Mouse (Mus musculus): ENCODE data around the gene Bhlhe40. TPM values are rescaled to one million over a fixed set of nuclear protein-coding genes. Genes with fewer than 3 reads are reported as not detected.

The Bhlhe40 gene
- total RNA-seq, 2 experiments from 2014 or later = 2.9 to 8.6 TPM

- ATAC-seq (replicated peaks; ENCODE audit: low FRiP score, poor library complexity, severe bottlenecking) = no peak
These were observed 25.4 kb downstream of the Bhlhe40 start for GRCm38 (mm10) chr6:108685758-108686355.

GRCm38 (mm10) chr6:108686930-108687329, 26.5 kb downstream of the Bhlhe40 start:
- ATAC-seq (replicated peaks; ENCODE audit: low FRiP score, poor library complexity, severe bottlenecking) = no peak

- no peak for ATAC-seq (replicated peaks; ENCODE audit: low FRiP score, poor library complexity, severe bottlenecking)
These were observed 27.9 kb downstream of the Bhlhe40 start for GRCm38 (mm10) chr6:108688344-108688743.

GRCm38 (mm10) chr6:108692986-108693385, 32.6 kb downstream of the Bhlhe40 start:
- no peak for ATAC-seq (replicated peaks; ENCODE audit: low FRiP score, poor library complexity, severe bottlenecking)

- no peak for ATAC-seq (replicated peaks; ENCODE audit: low FRiP score, poor library complexity, severe bottlenecking)
These were observed 34.7 kb downstream of the Bhlhe40 start for GRCm38 (mm10) chr6:108694965-108695724.

GRCm38 (mm10) chr6:108695844-108696821, 35.7 kb downstream of the Bhlhe40 start:
- no peak for ATAC-seq (replicated peaks; ENCODE audit: low FRiP score, poor library complexity, severe bottlenecking)

GRCm38 (mm10) chr6:108696822-108697202, 36.4 kb downstream of the Bhlhe40 start:
- no peak for ATAC-seq (replicated peaks; ENCODE audit: low FRiP score, poor library complexity, severe bottlenecking)

GRCm38 (mm10) chr6:108697345-108697744, 36.9 kb downstream of the Bhlhe40 start:
- ATAC-seq (replicated peaks; ENCODE audit: low FRiP score, poor library complexity, severe bottlenecking) = no peak

GRCm38 (mm10) chr6:108698343-108698870, 38.0 kb downstream of the Bhlhe40 start:
- no peak for ATAC-seq (replicated peaks; ENCODE audit: low FRiP score, poor library complexity, severe bottlenecking)

GRCm38 (mm10) chr6:108699679-108700078, 39.2 kb downstream of the Bhlhe40 start:
- ATAC-seq (replicated peaks; ENCODE audit: low FRiP score, poor library complexity, severe bottlenecking) = no peak

- ATAC-seq (replicated peaks; ENCODE audit: low FRiP score, poor library complexity, severe bottlenecking) = no peak
These were observed 40.4 kb downstream of the Bhlhe40 start for GRCm38 (mm10) chr6:108700638-108701343.

- ATAC-seq (replicated peaks; ENCODE audit: low FRiP score, poor library complexity, severe bottlenecking) = no peak
These were observed 42.2 kb downstream of the Bhlhe40 start for GRCm38 (mm10) chr6:108702648-108703047.

- no peak for ATAC-seq (replicated peaks; ENCODE audit: low FRiP score, poor library complexity, severe bottlenecking)
These were observed 42.7 kb downstream of the Bhlhe40 start for GRCm38 (mm10) chr6:108703085-108703484.

GRCm38 (mm10) chr6:108704316-108705080, 44.1 kb downstream of the Bhlhe40 start:
- no peak; the same call in 1 of the 2 replicates for ATAC-seq (replicated peaks; ENCODE audit: low FRiP score, poor library complexity, severe bottlenecking)

- ATAC-seq (replicated peaks; ENCODE audit: low FRiP score, poor library complexity, severe bottlenecking) = no peak
These were observed 45.5 kb downstream of the Bhlhe40 start for GRCm38 (mm10) chr6:108705957-108706356.

- no peak for ATAC-seq (replicated peaks; ENCODE audit: low FRiP score, poor library complexity, severe bottlenecking)
These were observed 46.7 kb downstream of the Bhlhe40 start for GRCm38 (mm10) chr6:108706994-108707645.

GRCm38 (mm10) chr6:108709131-108709470, 48.7 kb downstream of the Bhlhe40 start:
- ATAC-seq (replicated peaks; ENCODE audit: low FRiP score, poor library complexity, severe bottlenecking) = no peak

GRCm38 (mm10) chr6:108709471-108710231, 49.2 kb downstream of the Bhlhe40 start:
- peak; percentile 61; the same call in 1 of the 2 replicates for ATAC-seq (replicated peaks; ENCODE audit: low FRiP score, poor library complexity, severe bottlenecking)

Measured in erythroblast, adult 5-6 weeks (primary cell).